Mouse (Mus musculus) bone marrow, adult 2 months (tissue): Measurements from ENCODE around the gene Atp2a2.

Experiments
- CTCF ChIP-seq: fragments of 200-500 bp; IDR thresholded peaks from 2 replicates; pipeline ENCODE4 v1.5.1; 2011; ENCODE audit warnings: low read length, control low read depth; ENCODE audit not compliant: control insufficient read depth, insufficient read depth
- POLR2A ChIP-seq: fragments of 200-500 bp; IDR thresholded peaks from 2 replicates; pipeline ENCODE4 v1.6.1; 2011; ENCODE audit warnings: low read depth, mild to moderate bottlenecking, control low read depth, low read length, borderline replicate concordance; ENCODE audit not compliant: control insufficient read depth

- no peak for TF ChIP-seq POLR2A
- TF ChIP-seq CTCF: no peak
These were observed 4.0 kb downstream of the Atp2a2 start for GRCm38 (mm10) chr5:122498046-122498445.
